Mouse (Mus musculus) urinary bladder, postnatal 36 days (tissue): ENCODE measurements around the gene Man2a2.
A peak's percentile ranks its signal among the peaks of the same experiment; 100 is the strongest.
"Not testable (repeated sequence)": the region's sequence is repeated elsewhere in the genome, so short reads cannot be mapped to it uniquely, and the experiment has no call there.

Experiments
- DNase-seq, 2 experiments: peaks; one replicate each; pipeline ENCODE4 v3.0.0; 2022; ENCODE audit warnings: low spot score in 2 of 2, mixed read lengths in 1 of 2

Gene Man2a2

GRCm38 (mm10) chr7:80339371-80339770, 31.8 kb downstream of the Man2a2 start:
- peak in 1 of 2 experiments; percentile 15 for DNase-seq

GRCm38 (mm10) chr7:80336932-80337331, 34.2 kb downstream of the Man2a2 start:
- no peak for DNase-seq

- no peak for DNase-seq
Measured at GRCm38 (mm10) chr7:80334848-80335247, 36.3 kb downstream of the Man2a2 start.

- DNase-seq, result no peak
Measured at GRCm38 (mm10) chr7:80331433-80331832, 39.7 kb downstream of the Man2a2 start.

- no peak for DNase-seq
Measured at GRCm38 (mm10) chr7:80330278-80330677, 40.9 kb downstream of the Man2a2 start.

- no peak for DNase-seq
Measured at GRCm38 (mm10) chr7:80326076-80326475, 45.1 kb downstream of the Man2a2 start.

- DNase-seq, result no peak
Measured at GRCm38 (mm10) chr7:80325292-80325868, 45.8 kb downstream of the Man2a2 start.

- not testable (repeated sequence) for DNase-seq
Measured at GRCm38 (mm10) chr7:80324816-80325119, 46.4 kb downstream of the Man2a2 start.

GRCm38 (mm10) chr7:80324043-80324815, 46.9 kb downstream of the Man2a2 start, which contains the start of gene Rccd1:
TSS of gene Rccd1 (minus strand) at chr7:80324454.
- peak; percentile 93 for DNase-seq

- no peak for DNase-seq
Measured at GRCm38 (mm10) chr7:80323336-80323735, 47.8 kb downstream of the Man2a2 start.

- DNase-seq, result no peak
Measured at GRCm38 (mm10) chr7:80319846-80320496, 51.2 kb downstream of the Man2a2 start.

- no peak for DNase-seq
Measured at GRCm38 (mm10) chr7:80318670-80319069, 52.5 kb downstream of the Man2a2 start.

GRCm38 (mm10) chr7:80317439-80318115, 53.6 kb downstream of the Man2a2 start:
- DNase-seq, result no peak

GRCm38 (mm10) chr7:80315733-80316132, 55.4 kb downstream of the Man2a2 start:
- no peak for DNase-seq

GRCm38 (mm10) chr7:80310771-80311170, 60.4 kb downstream of the Man2a2 start:
- DNase-seq, result no peak

GRCm38 (mm10) chr7:80307766-80308165, 63.4 kb downstream of the Man2a2 start:
- no peak for DNase-seq

GRCm38 (mm10) chr7:80301522-80301921, 69.7 kb downstream of the Man2a2 start:
- DNase-seq, result no peak

GRCm38 (mm10) chr7:80299568-80299967, 71.6 kb downstream of the Man2a2 start:
- no peak for DNase-seq
